Mouse (Mus musculus): ENCODE measurements around the gene Myh3. TPM values are rescaled to one million over a fixed set of nuclear protein-coding genes. Genes with fewer than 3 reads are reported as not detected.

Myh3 gene
- total RNA-seq, 2 experiments from 2014 or later: not detected

- ATAC-seq (replicated peaks; ENCODE audit: low FRiP score, low TSS enrichment, poor library complexity, severe bottlenecking): no peak
Observed at GRCm38 (mm10) chr11:67134654-67135053, 56.6 kb downstream of the Myh3 start.

GRCm38 (mm10) chr11:67135532-67135931 is 57.4 kb downstream of the Myh3 start:
- no peak for ATAC-seq (replicated peaks; ENCODE audit: low FRiP score, low TSS enrichment, poor library complexity, severe bottlenecking)

GRCm38 (mm10) chr11:67139556-67139955 is 61.5 kb downstream of the Myh3 start:
- ATAC-seq (replicated peaks; ENCODE audit: low FRiP score, low TSS enrichment, poor library complexity, severe bottlenecking): no peak

- no peak for ATAC-seq (replicated peaks; ENCODE audit: low FRiP score, low TSS enrichment, poor library complexity, severe bottlenecking)
Observed at GRCm38 (mm10) chr11:67140175-67140574, 62.1 kb downstream of the Myh3 start.

- ATAC-seq (replicated peaks; ENCODE audit: low FRiP score, low TSS enrichment, poor library complexity, severe bottlenecking): no peak
Observed at GRCm38 (mm10) chr11:67141031-67141430, 62.9 kb downstream of the Myh3 start.

- ATAC-seq (replicated peaks; ENCODE audit: low FRiP score, low TSS enrichment, poor library complexity, severe bottlenecking): no peak
Observed at GRCm38 (mm10) chr11:67142047-67142446, 63.9 kb downstream of the Myh3 start.

- no peak for ATAC-seq (replicated peaks; ENCODE audit: low FRiP score, low TSS enrichment, poor library complexity, severe bottlenecking)
Observed at GRCm38 (mm10) chr11:67143065-67143464, 65.0 kb downstream of the Myh3 start.

GRCm38 (mm10) chr11:67143863-67144498 is 65.9 kb downstream of the Myh3 start:
- ATAC-seq (replicated peaks; ENCODE audit: low FRiP score, low TSS enrichment, poor library complexity, severe bottlenecking): no peak

- no peak for ATAC-seq (replicated peaks; ENCODE audit: low FRiP score, low TSS enrichment, poor library complexity, severe bottlenecking)
Observed at GRCm38 (mm10) chr11:67144559-67145265, 66.6 kb downstream of the Myh3 start.

- ATAC-seq (replicated peaks; ENCODE audit: low FRiP score, low TSS enrichment, poor library complexity, severe bottlenecking): no peak
Observed at GRCm38 (mm10) chr11:67145482-67146408, 67.6 kb downstream of the Myh3 start.

- no peak for ATAC-seq (replicated peaks; ENCODE audit: low FRiP score, low TSS enrichment, poor library complexity, severe bottlenecking)
Observed at GRCm38 (mm10) chr11:67146409-67147282, 68.5 kb downstream of the Myh3 start.

GRCm38 (mm10) chr11:67147283-67147921 is 69.3 kb downstream of the Myh3 start:
- ATAC-seq (replicated peaks; ENCODE audit: low FRiP score, low TSS enrichment, poor library complexity, severe bottlenecking): no peak

GRCm38 (mm10) chr11:67148286-67149012 is 70.3 kb downstream of the Myh3 start:
- ATAC-seq (replicated peaks; ENCODE audit: low FRiP score, low TSS enrichment, poor library complexity, severe bottlenecking): no peak

- no peak for ATAC-seq (replicated peaks; ENCODE audit: low FRiP score, low TSS enrichment, poor library complexity, severe bottlenecking)
Observed at GRCm38 (mm10) chr11:67150237-67150636, 72.1 kb downstream of the Myh3 start.

- no peak for ATAC-seq (replicated peaks; ENCODE audit: low FRiP score, low TSS enrichment, poor library complexity, severe bottlenecking)
Observed at GRCm38 (mm10) chr11:67151159-67151558, 73.1 kb downstream of the Myh3 start.

All from megakaryocyte-erythroid progenitor cell, adult 5-6 weeks (primary cell).